Mouse (Mus musculus): ENCODE data around the gene Thsd7b. TPM values are rescaled to one million over a fixed set of nuclear protein-coding genes. Genes with fewer than 3 reads are reported as not detected.
"Not testable (repeated sequence)": the region's sequence is repeated elsewhere in the genome, so short reads cannot be mapped to it uniquely, and the experiment has no call there.

Gene Thsd7b
- polyA plus RNA-seq, 1 experiment from 2014 or later: 32.2 TPM

DNA sequence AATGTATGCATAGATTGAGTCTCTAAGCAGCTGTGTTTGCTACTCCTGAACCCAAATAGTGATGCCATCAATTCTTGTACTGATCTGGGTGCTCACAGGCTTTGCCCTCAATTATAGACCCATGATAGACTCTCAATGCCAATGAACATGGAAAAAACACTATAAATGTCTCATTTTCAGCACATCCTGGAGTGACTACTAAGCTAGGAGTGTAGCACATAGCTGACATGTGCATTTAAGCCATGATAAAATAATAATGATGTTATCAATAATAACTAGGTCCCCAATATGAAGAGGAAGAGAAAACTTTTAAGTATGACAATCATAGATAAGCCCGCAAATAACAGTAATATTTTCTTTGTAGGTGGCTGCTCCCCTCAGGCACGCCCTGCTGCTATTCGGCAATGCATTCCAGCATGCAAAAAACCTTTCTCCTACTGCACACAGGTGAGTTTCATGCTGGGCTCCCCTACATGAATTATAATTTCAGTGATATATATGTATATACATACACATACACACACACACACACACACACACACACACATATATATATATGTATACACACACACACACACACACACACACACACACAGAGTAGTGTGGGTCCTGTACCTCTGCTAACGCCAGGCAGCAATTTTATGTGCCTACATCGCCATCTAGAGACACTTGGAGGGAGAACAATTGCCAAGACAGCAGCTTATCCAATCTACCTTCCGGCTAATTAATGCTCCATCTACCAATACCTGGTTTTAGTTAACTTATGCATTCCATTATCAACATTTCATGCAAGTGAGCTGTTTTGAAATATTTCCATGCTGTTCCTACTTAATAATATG, 919.3 kb downstream of the Thsd7b start:
- WGBS: 46% methylated on average over 6 of the region's 6 CpGs
- Histone ChIP-seq H3K9ac (no peak overlapping the region), H3K4me3 (no peak overlapping the region), H3K27ac (replicated peaks) (no peak overlapping the region), H3K27me3 (no peaks in the 10 kb centered on the region), H3K36me3 (no peaks in the 10 kb centered on the region), H3K4me2 (no peak overlapping the region), H3K4me1 (replicated peaks) (no peaks in the 10 kb centered on the region), H3K9me3 (no peaks in the 10 kb centered on the region)
- peak; percentile 82 for ATAC-seq (ENCODE audit: low read depth)

DNA sequence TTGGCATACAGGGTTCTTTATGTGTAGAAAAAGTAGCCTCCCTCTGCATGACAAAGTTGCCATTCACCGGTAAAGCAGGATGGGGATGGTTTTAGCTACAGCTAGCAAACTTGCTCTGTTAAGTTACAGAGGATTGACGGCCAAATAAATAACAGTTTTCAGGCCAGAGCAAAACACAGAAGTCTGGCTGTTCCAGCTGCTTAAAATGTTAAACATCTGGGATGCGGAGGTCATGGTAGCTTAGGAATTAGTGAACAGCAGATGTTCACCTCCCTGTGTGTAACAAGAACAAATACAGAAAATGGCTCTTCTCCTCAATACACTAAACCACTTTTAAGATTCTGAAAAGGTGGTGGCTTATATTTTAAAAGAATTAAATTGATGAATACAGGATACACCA, 944.3 kb downstream of the Thsd7b start:
- no peaks in the 10 kb centered on the region for H3K36me3 ChIP-seq
- H3K4me1 ChIP-seq (replicated peaks): peaks cover 8% of the 10 kb centered on the region; the same call in 1 of the 2 replicates
- H3K9ac ChIP-seq: no peak overlapping the region
- no peak overlapping the region for H3K4me2 ChIP-seq
- H3K27me3 ChIP-seq: no peaks in the 10 kb centered on the region
- H3K27ac ChIP-seq (replicated peaks): no peak overlapping the region
- no peak overlapping the region for H3K4me3 ChIP-seq
- 66% methylated on average over 3 of the region's 3 CpGs for WGBS
- H3K9me3 ChIP-seq: no peaks in the 10 kb centered on the region
- no peak for ATAC-seq (ENCODE audit: low read depth)

DNA sequence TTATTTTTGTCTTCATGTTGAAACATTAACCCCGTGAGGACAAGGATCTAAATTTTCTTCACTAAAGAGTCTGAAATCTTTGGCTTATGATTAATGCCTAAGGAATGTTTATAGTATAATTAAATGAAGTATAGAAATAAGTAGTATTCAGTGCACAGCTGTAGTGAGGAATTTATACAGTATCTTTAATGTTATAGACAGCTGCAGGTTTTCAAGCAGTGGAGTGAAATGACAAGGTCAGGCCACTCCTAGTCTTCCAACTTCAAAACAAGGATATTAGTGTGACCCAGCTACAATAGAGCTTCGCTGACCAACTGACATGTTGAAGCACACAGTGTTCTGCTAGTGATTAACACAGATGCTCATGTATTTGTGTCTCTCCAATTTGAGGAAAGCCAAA, 949.8 kb downstream of the Thsd7b start:
- no peak overlapping the region for H3K4me3 ChIP-seq
- ATAC-seq (ENCODE audit: low read depth): no peak
- H3K4me2 ChIP-seq: no peak overlapping the region
- H3K9ac ChIP-seq: no peak overlapping the region
- no peaks in the 10 kb centered on the region for H3K9me3 ChIP-seq
- H3K27me3 ChIP-seq: no peaks in the 10 kb centered on the region
- H3K4me1 ChIP-seq (replicated peaks): no peaks in the 10 kb centered on the region
- H3K36me3 ChIP-seq: no peaks in the 10 kb centered on the region
- WGBS: 83% methylated on average over 2 of the region's 2 CpGs
- no peak overlapping the region for H3K27ac ChIP-seq (replicated peaks)

DNA sequence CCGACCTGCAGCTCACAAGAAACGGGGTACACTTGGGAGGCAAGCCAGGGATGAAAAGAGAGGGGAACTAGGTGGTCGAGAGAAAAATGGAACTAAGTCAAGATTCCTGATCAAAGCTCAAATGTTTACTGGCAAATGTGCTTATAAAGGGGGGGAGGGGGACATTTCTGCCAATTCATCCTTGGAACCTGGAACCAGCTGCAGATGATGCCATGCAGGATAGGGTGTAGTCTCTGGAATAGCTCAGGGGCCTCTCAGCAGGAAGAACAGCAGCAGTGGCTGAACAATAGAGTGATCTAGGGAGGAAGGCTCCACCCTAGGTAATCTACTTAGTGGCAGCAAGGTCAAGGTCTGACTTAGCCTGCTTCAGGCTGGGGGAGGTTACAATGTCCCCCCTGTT, 972.5 kb downstream of the Thsd7b start:
- WGBS: 68% methylated on average over 3 of the region's 3 CpGs
- H3K4me3 ChIP-seq: no peak overlapping the region
- ATAC-seq (ENCODE audit: low read depth): no peak
- no peaks in the 10 kb centered on the region for H3K4me1 ChIP-seq (replicated peaks)
- no peak overlapping the region for H3K27ac ChIP-seq (replicated peaks)
- no peak overlapping the region for H3K9ac ChIP-seq
- H3K9me3 ChIP-seq: peaks cover 3% of the 10 kb centered on the region; the same call in 1 of the 2 replicates
- H3K4me2 ChIP-seq: no peak overlapping the region
- no peaks in the 10 kb centered on the region for H3K27me3 ChIP-seq
- H3K36me3 ChIP-seq: no peaks in the 10 kb centered on the region

DNA sequence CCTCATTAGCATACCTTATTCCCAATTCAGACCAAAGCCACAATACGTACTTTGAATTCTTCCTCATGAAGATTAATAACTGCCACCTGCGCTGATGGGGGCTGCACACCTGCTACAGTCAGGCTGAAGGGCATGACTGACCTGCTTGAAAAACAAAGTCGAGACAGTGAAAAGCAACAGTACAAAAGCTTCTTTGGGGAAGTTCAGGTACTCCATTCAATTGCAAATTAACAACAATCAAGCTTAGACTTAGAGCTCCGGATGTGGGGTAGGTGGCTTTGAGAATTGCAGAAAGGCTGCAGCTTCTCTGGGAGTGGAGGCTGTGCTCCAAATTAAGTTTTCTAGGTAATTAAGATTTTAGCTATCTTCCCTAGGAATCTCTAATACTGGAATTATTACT, 973.2 kb downstream of the Thsd7b start:
- not testable (repeated sequence) for H3K9ac ChIP-seq; H3K9me3 ChIP-seq; H3K4me2 ChIP-seq; H3K27ac ChIP-seq (replicated peaks); ATAC-seq (ENCODE audit: low read depth); H3K4me1 ChIP-seq (replicated peaks); H3K36me3 ChIP-seq; H3K27me3 ChIP-seq; H3K4me3 ChIP-seq
- 75% methylated on average over 4 of the region's 4 CpGs for WGBS

DNA sequence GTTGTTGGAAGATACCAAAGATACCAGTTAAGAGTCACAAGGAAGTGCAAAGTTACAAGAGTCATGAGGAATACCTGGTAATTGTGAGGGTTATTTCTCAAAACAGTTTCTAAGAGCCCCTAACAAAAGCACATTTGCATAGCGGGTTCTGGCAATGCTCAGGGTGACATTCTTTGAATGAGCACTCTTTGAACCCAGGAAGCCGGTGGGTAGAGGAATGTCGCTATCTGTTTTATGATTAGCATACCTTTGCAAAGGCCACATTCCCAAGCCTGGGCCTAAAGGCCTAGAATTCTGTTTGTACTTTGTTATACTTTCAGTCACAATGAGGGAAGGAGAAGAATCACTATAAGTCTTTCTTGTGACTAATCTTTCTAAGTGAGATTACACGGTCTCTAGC, 973.8 kb downstream of the Thsd7b start:
- not testable (repeated sequence) for H3K36me3 ChIP-seq; H3K4me2 ChIP-seq; H3K9me3 ChIP-seq; H3K9ac ChIP-seq; ATAC-seq (ENCODE audit: low read depth); H3K27ac ChIP-seq (replicated peaks); H3K4me3 ChIP-seq; H3K27me3 ChIP-seq; H3K4me1 ChIP-seq (replicated peaks)
- 95% methylated on average over 4 of the region's 4 CpGs for WGBS

DNA sequence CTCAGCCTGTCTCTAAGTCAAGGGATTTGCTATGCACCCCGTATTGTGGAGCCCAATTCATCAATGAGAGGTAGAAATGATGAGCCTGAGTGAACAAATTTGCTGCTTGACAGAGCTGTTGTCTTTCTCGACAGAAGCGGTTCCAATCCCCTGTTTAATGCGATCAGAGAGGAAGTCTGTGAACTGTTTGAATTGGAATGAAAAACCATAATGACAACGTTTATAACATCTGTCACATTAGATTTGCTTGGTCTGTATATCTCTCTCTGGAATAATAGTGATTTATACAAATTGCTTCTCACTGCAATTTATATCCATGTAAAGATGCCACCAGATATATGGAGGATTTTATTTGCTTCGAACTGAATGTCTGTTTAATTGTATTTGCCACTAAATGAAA, 988.9 kb downstream of the Thsd7b start:
- Histone ChIP-seq H3K27ac (replicated peaks) (no peak overlapping the region; the same call in 1 of the 2 replicates), H3K4me2 (no peak overlapping the region), H3K9ac (no peak overlapping the region), H3K36me3 (no peaks in the 10 kb centered on the region), H3K4me3 (no peak overlapping the region), H3K27me3 (no peaks in the 10 kb centered on the region), H3K4me1 (replicated peaks) (0 out of 2 replicates have a peak, but pooled peaks cover 6% of the 10 kb centered on the region), H3K9me3 (no peaks in the 10 kb centered on the region)
- 42% methylated on average over 6 of the region's 6 CpGs for WGBS
- 0 out of 2 replicates have a peak, but pooled peaks have one; percentile 32 for ATAC-seq (ENCODE audit: low read depth)

Measured in neural tube, embryonic 13.5 days (tissue).